Comparison of ENCODE assay signal across 22 mouse cellular contexts in the genomic region with DNA sequence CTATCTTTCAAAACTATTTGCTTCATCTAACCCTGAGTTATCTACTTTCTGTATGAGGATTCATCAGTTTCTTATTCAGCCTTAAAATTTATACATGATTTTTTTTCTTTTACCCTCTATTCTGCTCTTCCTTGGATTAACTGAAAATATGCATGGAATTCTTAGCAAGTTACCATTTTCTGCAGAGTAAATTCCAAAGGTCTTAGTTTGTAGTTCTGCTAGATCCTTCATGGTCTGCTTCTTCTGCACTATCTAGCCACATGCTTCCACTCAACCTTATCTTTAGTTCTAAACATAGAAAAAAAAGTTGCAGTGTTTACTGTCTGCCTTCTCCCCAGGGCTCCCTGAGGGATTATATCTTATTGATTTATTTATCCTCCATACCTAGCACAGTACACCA. TPM values are rescaled to one million over a fixed set of nuclear protein-coding genes. Genes with fewer than 3 reads are reported as not detected.
"Had no signal": no experiment of that assay in that cellular context is flagged by ENCODE, and none has a peak within 500 bp of the region (broad histone marks: within the 10 kb centered on the region; RNA-seq: fewer than 3 reads in every experiment).

No protein-coding gene starts in this region.

- H3K9me3 ChIP-seq: limb, embryonic 10.5 days; limb, embryonic 13.5 days; liver, embryonic 12.5 days; liver, embryonic 15.5 days; lung, embryonic 15.5 days; megakaryocyte, embryonic 14.5 days; midbrain, embryonic 10.5 days; midbrain, embryonic 13.5 days; neural tube, embryonic 13.5 days; stomach, embryonic 15.5 days had no signal

- H3K4me2 ChIP-seq: limb, embryonic 13.5 days; liver, embryonic 12.5 days; liver, embryonic 15.5 days; lung, embryonic 15.5 days; midbrain, embryonic 13.5 days; neural tube, embryonic 13.5 days; stomach, embryonic 15.5 days had no signal

- H3K4me1 ChIP-seq: limb, embryonic 10.5 days; limb, embryonic 13.5 days; liver, embryonic 12.5 days; liver, embryonic 15.5 days; lung, embryonic 15.5 days; megakaryocyte, embryonic 14.5 days; midbrain, embryonic 10.5 days; midbrain, embryonic 13.5 days; neural tube, embryonic 13.5 days; stomach, embryonic 15.5 days had no signal

- H3K36me3 ChIP-seq: limb, embryonic 10.5 days; limb, embryonic 13.5 days; liver, embryonic 12.5 days; liver, embryonic 15.5 days; lung, embryonic 15.5 days; midbrain, embryonic 10.5 days; midbrain, embryonic 13.5 days; neural tube, embryonic 13.5 days; stomach, embryonic 15.5 days had no signal

- H3K27ac ChIP-seq: limb, embryonic 10.5 days; limb, embryonic 13.5 days; liver, embryonic 12.5 days; liver, embryonic 15.5 days; lung, embryonic 15.5 days; midbrain, embryonic 10.5 days; midbrain, embryonic 13.5 days; neural tube, embryonic 13.5 days; stomach, embryonic 15.5 days had no signal

- DNase-seq: kidney, postnatal 10 days; kidney, postnatal 4 days; liver; lung, adult 18-20 months; lung, postnatal 10 days; lung, postnatal 36 days; retina, postnatal 1 day; right cerebral cortex, postnatal 25 days; spleen, adult 18-20 months; thymus, postnatal 25 days had no signal

- H3K4me3 ChIP-seq: limb, embryonic 10.5 days; limb, embryonic 13.5 days; liver, embryonic 12.5 days; liver, embryonic 15.5 days; lung, embryonic 15.5 days; megakaryocyte, embryonic 14.5 days; midbrain, embryonic 10.5 days; midbrain, embryonic 13.5 days; myocyte; neural tube, embryonic 13.5 days; stomach, embryonic 15.5 days had no signal

- H3K9ac ChIP-seq: limb, embryonic 13.5 days; liver, embryonic 12.5 days; liver, embryonic 15.5 days; lung, embryonic 15.5 days; midbrain, embryonic 13.5 days; neural tube, embryonic 13.5 days; stomach, embryonic 15.5 days had no signal

- H3K27me3 ChIP-seq: limb, embryonic 13.5 days; liver, embryonic 12.5 days; liver, embryonic 15.5 days; lung, embryonic 15.5 days; megakaryocyte, embryonic 14.5 days; midbrain, embryonic 13.5 days; neural tube, embryonic 13.5 days; stomach, embryonic 15.5 days had no signal

- ATAC-seq: liver, embryonic 12.5 days; midbrain, embryonic 13.5 days; midbrain, embryonic 16.5 days had no signal

RNA-seq across cellular contexts. Expression of a gene that starts 58.6 kb away (rescaled TPM):
- polyA plus RNA-seq: myocyte had no signal
